Mouse (Mus musculus) limb, embryonic 13.5 days (tissue): ENCODE measurements around the gene Mical2. TPM values are rescaled to one million over a fixed set of nuclear protein-coding genes. Genes with fewer than 3 reads are reported as not detected.

ENCODE experiments used
- ATAC-seq: fragments of 200-750 bp; cut with Nextera tagmentation; 2 replicates; pipeline ENCODE4 v1.8.0; 2017; ENCODE audit warnings: low read depth, moderate number of reproducible peaks, moderate TSS enrichment; ENCODE audit not compliant: low FRiP score
- H3K27ac ChIP-seq: fragments of 300-500 bp; sonication (generic); 2 replicates; pipeline ENCODE4 v1.5.1; 2015; ENCODE audit warnings: inconsistent platforms, mild to moderate bottlenecking, moderate library complexity
- H3K27me3 ChIP-seq: fragments of 300-500 bp; sonication (generic); 2 replicates; pipeline ENCODE4 v1.6.1; 2015; ENCODE audit warnings: mild to moderate bottlenecking, inconsistent platforms
- H3K36me3 ChIP-seq: fragments of 300-500 bp; sonication (generic); 2 replicates; pipeline ENCODE4 v1.6.1; 2015; ENCODE audit warnings: inconsistent platforms, mild to moderate bottlenecking, moderate library complexity
- H3K4me1 ChIP-seq: fragments of 300-500 bp; sonication (generic); 2 replicates; pipeline ENCODE4 v1.6.1; 2015; ENCODE audit warnings: inconsistent platforms
- H3K4me2 ChIP-seq: fragments of 300-500 bp; sonication (generic); replicated peaks from 2 replicates; pipeline ENCODE4 v1.6.1; 2015; ENCODE audit warnings: inconsistent platforms, mild to moderate bottlenecking, moderate library complexity
- H3K4me3 ChIP-seq: fragments of 300-500 bp; sonication (generic); 2 replicates; pipeline ENCODE4 v1.5.1; 2015; ENCODE audit warnings: moderate library complexity, mild to moderate bottlenecking, inconsistent platforms
- H3K9ac ChIP-seq: fragments of 300-500 bp; sonication (generic); 2 replicates; pipeline ENCODE4 v1.6.1; 2015; ENCODE audit warnings: mild to moderate bottlenecking, inconsistent platforms
- H3K9me3 ChIP-seq: fragments of 300-500 bp; sonication (generic); 2 replicates; pipeline ENCODE4 v1.6.1; 2016; ENCODE audit warnings: inconsistent platforms
- WGBS: fragments of 180-500 bp; shearing (Covaris S2); methylation state at CpG from one replicate; pipeline ENCODE4 v1.1.7; 2015; 5-methylcytosine and 5-hydroxymethylcytosine counted together
- polyA plus RNA-seq: library from polyadenylated mRNA; unstranded; fragments of >200 nt; fragmentation: Nextera tagmentation; extraction: Ambion mirVana; gene quantifications from 2 replicates; pipeline ENCODE4 v1.2.1, GENCODE M21; 2015

The Mical2 gene
- polyA plus RNA-seq, 1 experiment from 2014 or later = 2.3 TPM

DNA sequence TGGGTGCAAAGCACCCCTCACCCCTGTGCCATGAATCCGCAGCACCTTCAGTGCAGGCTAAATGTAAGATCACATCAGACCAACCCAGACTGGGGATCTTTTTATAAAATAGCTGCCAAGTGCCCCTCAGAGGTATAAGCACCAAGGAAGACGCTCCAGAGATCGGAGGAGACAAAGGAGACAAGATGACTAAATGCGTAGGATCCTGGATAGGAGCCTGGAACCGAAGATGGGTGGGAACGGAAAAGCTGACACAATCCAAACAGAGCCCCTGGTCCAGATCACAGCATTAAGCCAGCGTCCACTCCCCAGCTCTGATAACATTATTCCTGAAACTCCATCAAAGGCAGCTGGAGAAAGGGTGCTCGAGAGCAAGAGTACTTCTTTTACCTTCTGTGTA lies 105.3 kb downstream of the Mical2 start:
- no peaks in the 10 kb centered on the region for H3K36me3 ChIP-seq
- H3K27me3 ChIP-seq = peaks cover 25% of the 10 kb centered on the region
- H3K4me2 ChIP-seq = no peak overlapping the region
- H3K4me3 ChIP-seq = no peak overlapping the region
- no peaks in the 10 kb centered on the region for H3K9me3 ChIP-seq
- 87% methylated on average over 8 of the region's 8 CpGs for WGBS
- no peak for ATAC-seq
- H3K9ac ChIP-seq = no peak overlapping the region
- no peak overlapping the region for H3K27ac ChIP-seq
- peaks cover 4% of the 10 kb centered on the region for H3K4me1 ChIP-seq

DNA sequence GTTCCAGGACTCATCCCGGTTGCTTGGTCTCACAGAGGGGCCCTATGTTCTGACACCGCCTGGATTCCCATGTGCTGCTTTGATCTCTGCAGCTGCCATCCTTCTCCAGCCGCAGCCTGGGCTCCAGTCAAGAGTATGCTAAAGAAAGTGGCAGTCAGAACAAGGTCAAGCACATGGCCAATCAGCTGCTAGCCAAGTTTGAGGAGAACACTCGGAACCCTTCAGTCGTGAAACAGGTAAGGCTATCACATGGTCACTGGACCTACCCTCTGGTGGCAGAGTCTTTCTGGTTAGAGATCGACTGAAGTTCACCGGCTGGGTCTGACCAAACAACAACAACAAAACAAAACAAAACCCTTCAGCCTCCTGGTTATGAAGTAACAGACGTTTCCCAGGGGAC lies 106.1 kb downstream of the Mical2 start:
- Histone ChIP-seq H3K4me1 (peaks cover 13% of the 10 kb centered on the region), H3K36me3 (no peaks in the 10 kb centered on the region), H3K9ac (no peak overlapping the region), H3K27me3 (peaks cover 25% of the 10 kb centered on the region), H3K4me2 (no peak overlapping the region), H3K27ac (no peak overlapping the region), H3K4me3 (no peak overlapping the region), H3K9me3 (no peaks in the 10 kb centered on the region)
- WGBS = 72% methylated on average over 8 of the region's 8 CpGs
- ATAC-seq = no peak

DNA sequence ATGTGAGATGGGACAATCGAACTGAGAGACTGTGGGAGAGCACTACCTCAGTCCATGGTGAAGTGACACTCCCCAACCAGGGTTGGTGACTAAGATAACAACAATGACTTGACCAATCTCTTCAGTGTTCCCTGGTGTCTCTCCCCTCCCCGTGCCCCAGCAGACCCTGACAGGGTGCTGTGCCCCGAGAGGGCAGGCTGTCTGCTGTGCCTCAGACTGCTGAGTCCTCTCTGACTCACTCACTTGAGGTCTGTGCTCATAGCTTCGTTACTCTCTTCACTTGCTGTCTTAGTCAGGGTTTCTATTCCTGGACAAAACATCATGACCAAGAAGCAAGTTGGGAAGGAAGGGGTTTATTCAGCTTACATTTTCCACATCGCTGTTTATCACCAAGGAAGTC lies 106.8 kb downstream of the Mical2 start:
- Histone ChIP-seq H3K4me1 (peaks cover 19% of the 10 kb centered on the region), H3K36me3 (no peaks in the 10 kb centered on the region), H3K27me3 (peaks cover 28% of the 10 kb centered on the region), H3K27ac (no peak overlapping the region), H3K9ac (no peak overlapping the region), H3K4me3 (no peak overlapping the region), H3K9me3 (no peaks in the 10 kb centered on the region), H3K4me2 (no peak overlapping the region)
- no peak for ATAC-seq
- WGBS = 88% methylated on average over 5 of the region's 5 CpGs

DNA sequence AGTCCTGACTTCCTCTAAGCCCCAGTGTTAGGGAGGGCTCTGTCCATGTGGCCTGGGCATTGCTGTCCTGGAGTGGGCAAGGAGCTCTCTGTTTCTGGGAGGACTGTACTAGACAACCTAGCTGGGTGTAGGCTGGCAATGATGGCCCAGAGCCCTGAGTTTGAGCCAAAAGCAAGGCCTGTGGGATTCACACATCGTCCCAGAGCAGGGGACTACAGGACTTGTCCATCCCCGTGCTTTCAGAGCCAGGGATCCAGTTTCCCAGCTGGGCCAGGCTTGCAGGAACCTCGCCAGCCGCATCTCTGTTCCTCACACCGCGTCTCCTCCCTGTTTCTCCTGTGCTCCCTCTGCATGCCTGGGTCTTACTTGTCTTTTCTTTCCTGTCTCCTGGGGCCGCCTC lies 107.7 kb downstream of the Mical2 start:
- Histone ChIP-seq H3K9ac (no peak overlapping the region), H3K27ac (no peak overlapping the region), H3K36me3 (no peaks in the 10 kb centered on the region), H3K4me2 (no peak overlapping the region), H3K4me3 (no peak overlapping the region), H3K4me1 (peaks cover 22% of the 10 kb centered on the region), H3K27me3 (peaks cover 30% of the 10 kb centered on the region), H3K9me3 (no peaks in the 10 kb centered on the region)
- ATAC-seq = no peak
- 83% methylated on average over 7 of the region's 7 CpGs for WGBS

DNA sequence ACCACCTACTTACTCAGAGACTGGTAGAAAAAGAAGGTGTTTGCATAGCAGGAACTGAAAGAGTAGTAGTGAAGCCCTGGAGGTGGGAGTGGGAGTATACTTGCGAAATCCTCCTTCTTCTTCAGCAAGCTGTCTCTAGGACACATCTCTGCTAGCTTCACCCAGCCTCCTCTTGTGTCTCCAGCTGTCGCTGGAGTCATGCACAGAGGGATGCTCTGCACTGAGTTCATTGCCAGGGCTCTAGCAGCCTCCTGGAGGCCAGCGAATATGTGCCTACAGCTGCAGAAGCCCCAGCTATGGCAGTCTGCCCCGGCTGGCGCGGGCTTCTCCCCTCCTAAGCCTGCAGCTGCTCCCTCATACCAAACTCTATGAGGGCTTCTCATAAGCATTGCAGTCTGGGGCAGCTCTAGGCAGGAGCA lies 110.6 kb downstream of the Mical2 start:
- H3K27me3 ChIP-seq = peaks cover 23% of the 10 kb centered on the region
- no peaks in the 10 kb centered on the region for H3K36me3 ChIP-seq
- H3K9me3 ChIP-seq = no peaks in the 10 kb centered on the region
- H3K4me3 ChIP-seq = no peak overlapping the region
- peak; percentile 88 for ATAC-seq
- WGBS = 54% methylated on average over 6 of the region's 6 CpGs
- H3K4me1 ChIP-seq = peaks cover 22% of the 10 kb centered on the region
- no peak overlapping the region for H3K9ac ChIP-seq
- H3K4me2 ChIP-seq = peak overlapping the region; percentile 28
- peak overlapping the region; percentile 16 for H3K27ac ChIP-seq

DNA sequence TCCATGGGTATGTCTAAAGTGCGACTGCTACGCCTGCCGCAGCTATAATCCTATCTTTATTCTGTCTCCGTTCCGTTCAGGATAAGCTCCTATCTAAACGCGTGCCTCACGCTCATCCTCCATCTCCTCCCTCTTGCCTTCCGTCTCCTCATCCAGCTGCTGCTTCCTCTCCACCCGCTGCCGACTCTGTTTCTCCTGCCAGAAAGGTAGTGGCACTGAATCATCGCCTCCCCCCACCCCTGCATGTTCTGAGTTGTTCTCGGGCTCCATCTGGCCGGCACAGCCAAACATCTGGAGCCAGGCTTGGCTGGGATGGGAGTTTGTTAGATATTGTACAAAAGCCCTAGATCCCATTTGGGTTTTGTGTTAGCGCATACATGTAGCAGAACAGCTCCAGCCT lies 111.1 kb downstream of the Mical2 start:
- peaks cover 22% of the 10 kb centered on the region for H3K4me1 ChIP-seq
- WGBS = 50% methylated on average over 15 of the region's 15 CpGs
- H3K27me3 ChIP-seq = peaks cover 21% of the 10 kb centered on the region
- H3K9me3 ChIP-seq = no peaks in the 10 kb centered on the region
- H3K9ac ChIP-seq = no peak overlapping the region; the same call in 1 of the 2 replicates
- H3K27ac ChIP-seq = peak overlapping the region; percentile 16; the same call in 1 of the 2 replicates
- H3K36me3 ChIP-seq = no peaks in the 10 kb centered on the region
- peak; percentile 24; the same call in 1 of the 2 replicates for ATAC-seq
- no peak overlapping the region for H3K4me3 ChIP-seq
- H3K4me2 ChIP-seq = peak overlapping the region; percentile 28

DNA sequence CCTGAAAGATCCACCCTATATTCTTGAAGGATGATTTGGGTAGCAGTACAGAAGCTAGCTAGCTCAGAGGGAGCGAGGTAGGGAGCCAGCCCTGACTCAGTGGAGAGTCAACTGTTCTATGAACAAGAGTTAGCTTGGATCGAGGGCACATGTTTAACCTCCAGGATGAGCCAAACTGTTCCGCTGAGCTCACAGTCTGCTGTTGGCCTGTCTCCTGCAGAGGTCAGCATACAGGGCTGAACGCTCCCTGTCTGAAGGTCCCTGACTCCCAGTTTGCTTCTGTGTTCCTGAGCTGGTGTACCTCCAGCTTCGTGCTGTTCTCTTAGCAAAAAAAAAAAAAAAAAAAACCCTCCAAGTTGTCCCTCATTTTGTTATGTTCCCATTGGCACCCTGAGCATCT lies 112.1 kb downstream of the Mical2 start:
- H3K27ac ChIP-seq = no peak overlapping the region
- no peaks in the 10 kb centered on the region for H3K36me3 ChIP-seq
- no peaks in the 10 kb centered on the region for H3K9me3 ChIP-seq
- peaks cover 17% of the 10 kb centered on the region for H3K27me3 ChIP-seq
- H3K4me3 ChIP-seq = no peak overlapping the region
- ATAC-seq = no peak
- H3K4me1 ChIP-seq = peaks cover 22% of the 10 kb centered on the region
- no peak overlapping the region for H3K4me2 ChIP-seq
- no peak overlapping the region for H3K9ac ChIP-seq
- WGBS = 84% methylated on average over 5 of the region's 5 CpGs

DNA sequence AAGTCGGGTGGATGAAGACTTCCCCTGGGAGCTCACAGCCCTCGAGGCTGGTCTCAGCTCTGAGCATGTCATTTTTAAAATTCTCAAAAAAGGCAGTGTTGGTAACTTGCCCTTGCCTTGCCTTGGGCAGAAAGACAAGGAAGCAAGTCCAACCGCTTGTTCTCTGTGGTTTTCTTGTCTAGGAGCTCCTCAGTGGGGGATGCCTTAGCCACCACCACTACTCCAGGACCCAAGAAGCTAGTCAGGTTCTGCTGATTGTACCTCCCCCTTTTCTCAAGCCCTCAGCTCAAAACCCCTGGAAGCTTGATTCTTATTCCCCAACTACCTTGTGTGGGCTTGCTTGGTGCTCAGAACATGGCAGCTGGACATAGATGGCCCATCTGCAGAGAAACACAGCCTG lies 115.4 kb downstream of the Mical2 start:
- H3K9me3 ChIP-seq = no peaks in the 10 kb centered on the region
- H3K4me3 ChIP-seq = no peak overlapping the region
- H3K9ac ChIP-seq = no peak overlapping the region
- H3K36me3 ChIP-seq = no peaks in the 10 kb centered on the region
- H3K4me2 ChIP-seq = no peak overlapping the region
- peaks cover 17% of the 10 kb centered on the region for H3K4me1 ChIP-seq
- no peak overlapping the region for H3K27ac ChIP-seq
- peaks cover 5% of the 10 kb centered on the region; the same call in 1 of the 2 replicates for H3K27me3 ChIP-seq
- WGBS = 64% methylated on average over 3 of the region's 3 CpGs
- ATAC-seq = no peak

DNA sequence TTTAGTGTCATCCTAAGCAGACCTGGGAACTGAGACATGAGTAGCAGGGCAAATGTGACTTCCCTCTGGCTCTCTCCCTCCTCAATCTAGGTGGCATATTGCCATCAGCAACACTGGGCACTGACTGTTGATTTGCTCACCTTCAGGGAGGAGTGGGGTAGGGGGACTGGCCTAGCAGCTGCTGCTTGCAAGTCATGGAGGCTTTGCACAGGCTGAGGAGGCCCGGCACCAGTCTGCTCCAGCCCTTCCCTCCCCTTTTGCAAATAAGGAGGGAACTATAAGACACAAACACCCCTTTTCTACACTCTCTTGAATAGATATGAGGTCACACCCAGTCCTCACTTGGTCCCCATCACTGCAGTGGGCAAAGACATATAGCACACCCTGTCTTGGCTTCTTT lies 120.0 kb downstream of the Mical2 start:
- 76% methylated on average over 1 of the region's 1 CpGs for WGBS
- no peaks in the 10 kb centered on the region for H3K36me3 ChIP-seq
- H3K4me1 ChIP-seq = no peaks in the 10 kb centered on the region
- no peak overlapping the region for H3K4me3 ChIP-seq
- H3K27me3 ChIP-seq = no peaks in the 10 kb centered on the region; the same call in 1 of the 2 replicates
- H3K9me3 ChIP-seq = no peaks in the 10 kb centered on the region
- no peak overlapping the region for H3K4me2 ChIP-seq
- no peak overlapping the region for H3K27ac ChIP-seq
- H3K9ac ChIP-seq = no peak overlapping the region
- ATAC-seq = no peak

DNA sequence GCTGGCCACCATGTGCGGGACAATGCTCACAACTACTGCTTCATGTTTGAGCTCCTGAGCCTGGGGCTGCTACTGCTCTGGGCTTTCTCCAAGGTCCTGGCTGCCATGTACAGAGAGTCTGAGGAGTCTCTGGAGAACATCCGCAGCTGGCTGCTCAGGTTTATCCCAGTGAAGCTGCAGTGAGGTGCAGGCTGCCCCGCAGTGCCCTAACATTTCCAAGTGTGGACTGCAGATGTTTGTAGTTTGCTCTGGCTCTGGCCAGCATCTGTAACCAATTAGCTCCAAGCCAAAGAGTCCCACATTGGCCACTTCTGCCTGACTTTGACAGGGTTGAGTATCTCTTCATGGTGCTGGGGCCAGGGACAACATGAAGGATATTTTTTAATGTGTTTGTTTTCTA lies 125.9 kb downstream of the Mical2 start:
- H3K4me1 ChIP-seq = peaks cover 49% of the 10 kb centered on the region
- peak; percentile 29; the same call in 1 of the 2 replicates for ATAC-seq
- H3K27ac ChIP-seq = peak overlapping the region; percentile 44

DNA sequence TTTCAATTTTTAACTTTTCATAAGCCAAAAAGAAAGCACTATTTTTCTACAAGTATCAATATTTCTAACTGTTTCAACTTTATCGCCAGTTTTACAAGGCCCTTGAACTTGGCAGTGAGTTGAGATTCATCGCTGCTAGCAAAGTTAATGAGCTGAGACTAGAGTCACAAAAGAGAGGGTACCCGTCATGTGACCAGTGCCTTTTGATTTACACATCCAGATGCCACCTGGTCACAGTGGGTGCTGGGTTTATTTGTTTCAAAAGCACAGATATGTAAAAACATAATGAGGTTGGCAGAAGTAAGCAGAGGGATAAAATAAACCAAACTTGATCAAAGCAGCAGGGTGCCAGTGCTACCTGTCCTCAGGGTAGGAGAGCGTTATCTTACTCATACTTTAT lies 126.3 kb downstream of the Mical2 start:
- H3K27ac ChIP-seq = no peak overlapping the region
- WGBS = 30% methylated on average over 4 of the region's 4 CpGs
- H3K4me1 ChIP-seq = peaks cover 49% of the 10 kb centered on the region
- H3K4me2 ChIP-seq = no peak overlapping the region
- H3K36me3 ChIP-seq = no peaks in the 10 kb centered on the region
- H3K9ac ChIP-seq = no peak overlapping the region
- H3K9me3 ChIP-seq = no peaks in the 10 kb centered on the region
- no peak for ATAC-seq
- no peak overlapping the region for H3K4me3 ChIP-seq
- H3K27me3 ChIP-seq = no peaks in the 10 kb centered on the region

More for the DNA sequence above, 125.9 kb downstream of the Mical2 start:
- WGBS = 18% methylated on average over 3 of the region's 3 CpGs
- H3K9ac ChIP-seq = no peak overlapping the region
- H3K9me3 ChIP-seq = no peaks in the 10 kb centered on the region
- no peaks in the 10 kb centered on the region for H3K27me3 ChIP-seq
- peak overlapping the region; percentile 19; the same call in 1 of the 2 replicates for H3K4me2 ChIP-seq
- no peak overlapping the region for H3K4me3 ChIP-seq
- no peaks in the 10 kb centered on the region for H3K36me3 ChIP-seq

DNA sequence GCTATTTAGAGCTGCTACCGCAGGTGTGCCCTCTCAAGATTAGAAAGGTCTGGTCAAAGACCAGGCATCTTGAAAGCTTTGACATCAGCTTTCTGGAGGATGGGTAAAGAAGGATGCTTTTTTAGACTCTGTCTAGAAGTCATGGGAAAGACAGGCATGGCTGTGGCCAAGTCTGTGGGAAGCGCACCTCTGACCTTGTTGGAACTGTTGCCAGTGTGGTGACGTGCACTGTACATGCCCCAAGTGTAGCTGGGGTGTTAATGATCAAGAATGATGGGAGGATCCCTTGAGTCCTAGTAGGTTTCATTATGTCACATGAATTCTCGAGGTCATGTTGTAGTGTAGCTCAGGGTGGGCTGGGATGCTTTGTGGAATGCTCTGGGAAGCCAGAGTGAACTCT lies 127.4 kb downstream of the Mical2 start:
- peaks cover 49% of the 10 kb centered on the region for H3K4me1 ChIP-seq
- no peak overlapping the region for H3K9ac ChIP-seq
- no peaks in the 10 kb centered on the region for H3K36me3 ChIP-seq
- 0 out of 2 replicates have a peak overlapping the region, but pooled peaks have one; percentile 10 for H3K27ac ChIP-seq
- H3K4me3 ChIP-seq = no peak overlapping the region
- no peaks in the 10 kb centered on the region for H3K27me3 ChIP-seq
- 55% methylated on average over 4 of the region's 4 CpGs for WGBS
- no peaks in the 10 kb centered on the region for H3K9me3 ChIP-seq
- no peak overlapping the region for H3K4me2 ChIP-seq
- ATAC-seq = peak; percentile 45; the same call in 1 of the 2 replicates

DNA sequence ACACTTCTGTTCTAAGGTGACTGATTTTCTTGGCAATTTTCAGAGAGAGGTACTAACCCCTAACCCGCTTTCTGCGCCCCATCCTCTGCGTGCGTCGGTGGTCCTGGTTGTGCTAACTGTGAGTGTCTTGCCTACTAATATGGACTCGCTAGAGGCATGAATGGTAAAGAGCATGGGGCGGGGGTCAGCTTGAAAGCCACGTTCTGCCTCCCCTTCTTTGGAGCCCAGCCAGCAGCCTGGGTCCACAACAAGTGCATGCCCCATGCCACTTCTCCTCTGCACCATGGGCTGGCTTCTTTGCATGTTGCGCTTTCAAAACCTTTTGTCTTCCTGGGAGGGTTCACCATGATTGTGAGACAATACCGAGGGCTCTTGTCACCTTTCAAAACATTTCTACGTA lies 128.3 kb downstream of the Mical2 start:
- no peak for ATAC-seq
- Histone ChIP-seq H3K9ac (no peak overlapping the region), H3K36me3 (no peaks in the 10 kb centered on the region), H3K4me1 (peaks cover 49% of the 10 kb centered on the region), H3K4me3 (no peak overlapping the region), H3K4me2 (no peak overlapping the region), H3K27ac (no peak overlapping the region), H3K27me3 (no peaks in the 10 kb centered on the region), H3K9me3 (no peaks in the 10 kb centered on the region)
- 83% methylated on average over 11 of the region's 11 CpGs for WGBS
